Mouse (Mus musculus): ENCODE data around the gene Sh3yl1.

The Sh3yl1 gene

GRCm38 (mm10) chr12:30944197-30944596, 32.7 kb downstream of the Sh3yl1 start:
- no peak for DNase-seq (ENCODE audit: low spot score in 2 of 2)

GRCm38 (mm10) chr12:30970700-30971099, 59.2 kb downstream of the Sh3yl1 start:
- DNase-seq (ENCODE audit: low spot score in 2 of 2), result no peak

- DNase-seq (ENCODE audit: low spot score in 2 of 2), result no peak
Measured at GRCm38 (mm10) chr12:31003795-31004194, 92.3 kb downstream of the Sh3yl1 start.

GRCm38 (mm10) chr12:31005010-31005409, 93.5 kb downstream of the Sh3yl1 start:
- DNase-seq (ENCODE audit: low spot score in 2 of 2), result peak; percentile 10 to 34

GRCm38 (mm10) chr12:31008171-31008570, 96.7 kb downstream of the Sh3yl1 start:
- no peak for DNase-seq (ENCODE audit: low spot score in 2 of 2)

All from spleen, postnatal 36 days (tissue).